In genomic region chr10:103369081-103369420, GRCm38 (mm10) we compare ENCODE assay signal across 7 mouse cellular contexts. TPM values are rescaled to one million over a fixed set of nuclear protein-coding genes. Genes with fewer than 3 reads are reported as not detected.
DNase-seq lines count a peak whose midpoint lies in the region; ATAC-seq and TF ChIP-seq lines count a peak whose summit lies in the region.

No protein-coding gene starts in this region.

- no peaks in the 10 kb centered on the region for H3K27me3 ChIP-seq in forebrain, embryonic 15.5 days
- H3K27me3 ChIP-seq in limb, embryonic 10.5 days (ENCODE audit: low read depth, poor library complexity, severe bottlenecking) = peaks cover 18% of the 10 kb centered on the region
- peaks cover 14% of the 10 kb centered on the region; the same call in 1 of the 2 replicates for H3K27me3 ChIP-seq in midbrain, embryonic 10.5 days (ENCODE audit: low read depth, poor library complexity, severe bottlenecking)
- peaks cover 8% of the 10 kb centered on the region; the same call in 1 of the 2 replicates for H3K27me3 ChIP-seq in small intestine, adult 2 months (ENCODE audit: control insufficient read depth, insufficient read depth, low read length)

- peak overlapping the region; percentile 61 for H3K9ac ChIP-seq in forebrain, embryonic 15.5 days (replicated peaks)

- peaks cover 3% of the 10 kb centered on the region; the same call in 1 of the 2 replicates for H3K4me1 ChIP-seq in forebrain, embryonic 15.5 days
- peaks cover 5% of the 10 kb centered on the region for H3K4me1 ChIP-seq in limb, embryonic 10.5 days
- H3K4me1 ChIP-seq in midbrain, embryonic 10.5 days = peaks cover 18% of the 10 kb centered on the region
- peaks cover 5% of the 10 kb centered on the region; the same call in 1 of the 2 replicates for H3K4me1 ChIP-seq in small intestine, adult 2 months (ENCODE audit: control insufficient read depth, insufficient read depth, insufficient read length, low read length)

- peak; percentile 91 for ATAC-seq in cerebellum, adult (ENCODE audit: insufficient number of reproducible peaks, low FRiP score, low TSS enrichment)
- ATAC-seq in forebrain, embryonic 15.5 days (replicated peaks) = peak; percentile 83

- no peak for TF ChIP-seq CTCF in small intestine, adult 2 months (IDR thresholded peaks at IDR 0.05; ENCODE audit: extremely low read depth, insufficient read length, insufficient replicate concordance, low read depth, low read length)

- under 1% methylated on average over 8 of the region's 8 CpGs for WGBS in forebrain, embryonic 15.5 days
- WGBS in limb, embryonic 10.5 days = under 1% methylated on average over 8 of the region's 8 CpGs
- WGBS in midbrain, embryonic 10.5 days = 0% methylated on average over 8 of the region's 8 CpGs
- 2% methylated on average over 8 of the region's 8 CpGs for WGBS in small intestine, adult 2 months

- peak overlapping the region; percentile 57 for H3K4me3 ChIP-seq in forebrain, embryonic 15.5 days
- H3K4me3 ChIP-seq in limb, embryonic 10.5 days = peak overlapping the region; percentile 63
- H3K4me3 ChIP-seq in midbrain, embryonic 10.5 days = peak overlapping the region; percentile 60
- peak overlapping the region; percentile 55 for H3K4me3 ChIP-seq in small intestine, adult 2 months (ENCODE audit: low read depth, low read length)

- TF ChIP-seq POLR2A in small intestine, adult 2 months (IDR thresholded peaks at IDR 0.05; ENCODE audit: low read depth, low read length) = no peak

- H3K36me3 ChIP-seq in forebrain, embryonic 15.5 days = no peaks in the 10 kb centered on the region
- no peaks in the 10 kb centered on the region for H3K36me3 ChIP-seq in limb, embryonic 10.5 days
- H3K36me3 ChIP-seq in midbrain, embryonic 10.5 days = no peaks in the 10 kb centered on the region
- H3K36me3 ChIP-seq in small intestine, adult 2 months (ENCODE audit: control insufficient read depth, insufficient read depth, low read length) = no peaks in the 10 kb centered on the region

- DNase-seq in adrenal gland, adult (ENCODE audit: inconsistent age in 2 of 2, low spot score in 1 of 2) = peak; percentile 75 to 87
- peak; percentile 81 for DNase-seq in kidney, adult 11 months
- peak; percentile 70 for DNase-seq in limb, embryonic 10.5 days (ENCODE audit: low spot score)
- DNase-seq in midbrain, embryonic 10.5 days (ENCODE audit: low spot score) = peak; percentile 81

- H3K4me2 ChIP-seq in forebrain, embryonic 15.5 days (replicated peaks) = peak overlapping the region; percentile 87

- H3K27ac ChIP-seq in forebrain, embryonic 15.5 days (replicated peaks) = peak overlapping the region; percentile 83
- H3K27ac ChIP-seq in limb, embryonic 10.5 days = peak overlapping the region; percentile 42; the same call in 1 of the 2 replicates
- peak overlapping the region; percentile 81 for H3K27ac ChIP-seq in midbrain, embryonic 10.5 days (replicated peaks)
- H3K27ac ChIP-seq in small intestine, adult 2 months (ENCODE audit: insufficient read depth, low read depth, low read length) = no peak overlapping the region

- H3K9me3 ChIP-seq in forebrain, embryonic 15.5 days = no peaks in the 10 kb centered on the region
- H3K9me3 ChIP-seq in limb, embryonic 10.5 days (replicated peaks) = no peaks in the 10 kb centered on the region
- H3K9me3 ChIP-seq in midbrain, embryonic 10.5 days (replicated peaks) = no peaks in the 10 kb centered on the region

RNA-seq across cellular contexts. Expression of gene Slc6a15, which starts 1.5 kb away (rescaled TPM):
- polyA plus RNA-seq in forebrain, embryonic 15.5 days (2015; fragmentation: Nextera tagmentation; extraction: Ambion mirVana) = 66.5 and 89.6 TPM in 2 replicates
- polyA plus RNA-seq in limb, embryonic 10.5 days (2016; fragmentation: Nextera tagmentation; extraction: Ambion mirVana) = 1.5 and 1.6 TPM in 2 replicates
- 7.2 and 8.3 TPM in 2 replicates for polyA plus RNA-seq in midbrain, embryonic 10.5 days (2016; fragmentation: Nextera tagmentation; extraction: Ambion mirVana)
- 0.09 and 0.18 TPM in 2 replicates for polyA plus RNA-seq in small intestine, adult 2 months (2012; rRNA removed)
